Mouse (Mus musculus) naive thymus-derived CD4-positive, alpha-beta T cell, adult 2 months (primary cell): ENCODE measurements around the gene Bbs7.
A peak's percentile ranks its signal among the peaks of the same experiment; 100 is the strongest.

Experiments used
- DNase-seq: peaks from one replicate; pipeline ENCODE4 v3.0.0-alpha.2; 2011; ENCODE audit warnings: low read depth

The Bbs7 gene

DNA sequence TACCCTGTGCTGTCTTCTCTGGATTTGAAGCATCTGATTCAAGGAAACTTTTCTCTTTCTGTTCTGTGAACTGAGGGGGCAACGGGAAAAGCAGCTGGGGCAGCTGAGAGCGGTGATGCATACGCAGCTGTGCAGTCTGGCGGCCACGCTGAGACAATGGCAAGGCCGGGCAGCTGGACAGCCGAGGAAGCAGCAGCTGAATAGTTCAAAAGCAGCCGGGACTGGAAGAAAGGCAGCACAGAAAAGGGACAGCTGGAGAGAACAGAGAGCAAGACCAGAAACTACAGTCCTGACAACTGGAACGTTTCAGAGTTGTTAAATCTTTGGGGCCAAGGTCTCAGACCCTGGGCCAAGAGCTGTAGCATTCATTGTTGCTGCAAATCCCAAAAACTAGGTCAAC, 61.9 kb downstream of the Bbs7 start:
- peak; percentile 9 for DNase-seq

- DNase-seq, result no peak
Measured at GRCm38 (mm10) chr3:36544961-36545360, 68.3 kb downstream of the Bbs7 start.

DNA sequence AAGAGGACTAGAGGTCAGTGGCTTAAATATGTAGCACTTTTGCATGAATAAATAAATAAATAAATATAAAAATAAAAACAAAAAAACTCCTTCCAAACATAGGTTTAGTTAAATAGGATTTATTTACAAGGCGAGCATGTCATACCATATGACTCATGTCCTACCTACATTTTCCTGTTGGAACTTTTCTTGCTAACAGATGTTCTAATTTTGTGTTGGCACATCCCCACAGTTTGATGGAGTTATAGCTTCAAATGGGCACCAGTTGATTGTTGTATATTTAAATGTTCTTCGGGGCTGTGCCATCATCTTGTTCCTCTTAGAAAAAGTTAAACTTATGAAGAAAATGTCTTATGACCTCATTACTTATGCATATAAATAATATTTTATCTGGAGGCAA, 71.9 kb downstream of the Bbs7 start:
- no peak for DNase-seq

DNA sequence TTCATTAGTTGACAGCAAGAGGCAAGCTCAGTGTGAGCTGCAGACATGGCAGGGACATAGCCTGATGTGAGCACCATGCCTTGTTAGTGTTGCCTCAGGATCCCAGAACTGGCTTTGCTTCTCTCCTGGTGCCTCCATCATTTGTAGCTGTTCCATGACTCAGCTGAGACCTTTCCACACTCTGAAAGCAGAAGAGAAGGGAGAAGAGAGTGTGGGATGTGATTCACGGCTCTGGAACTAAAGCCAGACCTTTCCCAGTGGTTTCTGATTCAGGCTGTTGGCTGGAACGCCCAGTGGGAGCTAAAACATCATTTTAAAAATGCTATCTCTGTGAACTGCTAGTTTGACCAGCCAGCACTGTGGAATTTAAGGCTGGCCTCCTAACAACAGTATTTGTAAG, 72.5 kb downstream of the Bbs7 start:
- no peak for DNase-seq

DNA sequence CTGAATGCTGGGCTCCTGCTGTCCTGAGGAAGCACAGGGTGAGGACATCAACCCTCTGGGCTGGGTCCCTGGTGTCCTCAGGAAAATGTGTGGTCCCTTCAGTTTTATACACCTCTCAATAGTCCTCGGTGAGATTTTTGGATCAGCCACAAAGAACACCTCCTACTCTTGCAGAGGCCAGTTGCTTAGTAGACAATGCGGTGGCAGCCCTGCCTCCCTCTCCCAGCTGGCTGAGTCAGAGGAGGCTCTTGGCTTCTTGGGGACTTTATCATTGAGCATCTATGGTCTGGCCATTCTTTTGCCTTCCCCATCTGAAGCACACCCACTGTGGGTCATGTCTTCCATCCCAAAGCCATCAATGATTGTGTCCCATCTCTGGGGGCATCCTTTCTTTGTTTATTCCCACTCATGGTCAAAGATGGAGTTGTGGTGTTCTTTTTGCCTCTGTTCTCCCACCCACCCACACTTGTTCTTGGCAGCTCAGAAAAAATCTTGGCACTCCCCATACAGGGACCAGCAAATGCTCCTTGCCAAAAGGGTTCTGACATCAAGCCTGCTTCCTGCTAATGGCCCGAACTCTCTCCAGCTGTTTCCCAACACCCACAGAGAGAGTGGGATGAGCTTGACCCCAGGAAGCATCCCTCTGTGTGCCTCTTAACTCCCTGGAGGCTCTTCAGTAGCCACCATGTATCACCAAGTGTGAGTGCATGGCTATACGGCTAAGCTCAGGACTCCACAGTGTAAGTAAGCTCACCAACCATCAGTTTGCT, 75.4 kb downstream of the Bbs7 start:
- DNase-seq, result no peak

GRCm38 (mm10) chr3:36536041-36536440, 77.2 kb downstream of the Bbs7 start:
- no peak for DNase-seq

- DNase-seq, result no peak
Measured at GRCm38 (mm10) chr3:36533201-36533672, 80.0 kb downstream of the Bbs7 start.

- DNase-seq, result no peak
Measured at GRCm38 (mm10) chr3:36532738-36533137, 80.5 kb downstream of the Bbs7 start.

DNA sequence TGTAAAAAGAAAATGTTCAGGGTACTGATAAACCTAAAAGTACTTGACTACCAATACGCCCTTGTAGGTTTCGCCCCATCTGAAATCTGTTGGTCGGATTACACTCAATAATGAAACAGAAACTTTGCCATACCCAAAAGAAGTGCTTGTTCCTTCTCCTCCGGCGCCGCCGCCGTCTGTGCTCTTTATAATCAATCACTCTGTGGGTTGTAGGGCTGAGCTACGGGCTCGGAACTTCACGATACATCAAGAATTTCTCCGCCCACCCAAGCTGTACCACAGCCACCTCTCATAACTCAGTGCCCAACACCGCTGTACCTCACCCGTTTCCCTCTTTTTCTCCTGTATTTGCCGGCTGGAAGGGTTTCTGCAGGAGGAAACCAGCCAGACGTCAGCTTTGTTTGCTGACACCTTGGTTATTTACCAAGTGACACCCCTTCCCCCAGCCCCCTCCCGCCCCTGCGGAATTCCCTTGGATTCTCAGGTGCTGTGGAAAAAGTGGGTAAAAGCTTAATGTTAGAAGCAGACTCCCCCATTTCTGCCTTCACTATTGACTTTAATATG, 81.2 kb downstream of the Bbs7 start:
- DNase-seq, result no peak

- no peak for DNase-seq
Measured at GRCm38 (mm10) chr3:36531242-36531641, 82.0 kb downstream of the Bbs7 start.

GRCm38 (mm10) chr3:36530781-36531180, 82.5 kb downstream of the Bbs7 start:
- no peak for DNase-seq

GRCm38 (mm10) chr3:36530345-36530744, 82.9 kb downstream of the Bbs7 start:
- DNase-seq, result no peak

DNA sequence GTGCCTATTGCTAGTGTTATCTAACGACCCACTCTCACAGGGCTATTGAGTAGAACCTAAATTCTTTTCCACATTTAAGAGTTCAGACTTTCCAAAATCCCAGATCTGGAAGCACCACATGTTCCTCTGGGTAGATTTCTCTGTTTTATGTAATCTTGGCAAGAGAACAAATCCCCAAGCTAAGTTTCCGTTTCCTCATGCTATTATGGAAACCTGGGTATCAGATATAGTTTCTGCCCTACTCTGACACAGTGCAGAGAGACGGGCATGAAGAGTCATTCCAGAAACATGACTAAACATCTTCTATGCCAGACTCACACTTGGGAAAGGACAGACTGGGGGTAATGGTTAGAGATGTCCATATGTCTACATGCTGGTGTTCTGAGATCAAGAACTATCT, 88.8 kb downstream of the Bbs7 start:
- DNase-seq, result no peak
